Mouse (Mus musculus) heart, postnatal 14 days (tissue): ENCODE measurements around the gene Cdc42bpa. TPM values are rescaled to one million over a fixed set of nuclear protein-coding genes. Genes with fewer than 3 reads are reported as not detected.
A peak's percentile ranks its signal among the peaks of the same experiment; 100 is the strongest.

Source experiments
- DNase-seq, 2 experiments: peaks; one replicate each; pipeline ENCODE4 v3.0.0; 2021 to 2022
- intact Hi-C: fragments of 180-260 bp; cut with DNase I; formaldehyde crosslinking; loops from one replicate; pipeline ENCODE4 v1.15.1; 2025
- total RNA-seq, 2 experiments: library from RNA; stranded (reverse); gene quantifications; 2 replicates each; pipeline ENCODE4 v1.2.3; 2021

Gene Cdc42bpa
- total RNA-seq, 2 experiments from 2014 or later = 43.0 to 47.2 TPM

DNA sequence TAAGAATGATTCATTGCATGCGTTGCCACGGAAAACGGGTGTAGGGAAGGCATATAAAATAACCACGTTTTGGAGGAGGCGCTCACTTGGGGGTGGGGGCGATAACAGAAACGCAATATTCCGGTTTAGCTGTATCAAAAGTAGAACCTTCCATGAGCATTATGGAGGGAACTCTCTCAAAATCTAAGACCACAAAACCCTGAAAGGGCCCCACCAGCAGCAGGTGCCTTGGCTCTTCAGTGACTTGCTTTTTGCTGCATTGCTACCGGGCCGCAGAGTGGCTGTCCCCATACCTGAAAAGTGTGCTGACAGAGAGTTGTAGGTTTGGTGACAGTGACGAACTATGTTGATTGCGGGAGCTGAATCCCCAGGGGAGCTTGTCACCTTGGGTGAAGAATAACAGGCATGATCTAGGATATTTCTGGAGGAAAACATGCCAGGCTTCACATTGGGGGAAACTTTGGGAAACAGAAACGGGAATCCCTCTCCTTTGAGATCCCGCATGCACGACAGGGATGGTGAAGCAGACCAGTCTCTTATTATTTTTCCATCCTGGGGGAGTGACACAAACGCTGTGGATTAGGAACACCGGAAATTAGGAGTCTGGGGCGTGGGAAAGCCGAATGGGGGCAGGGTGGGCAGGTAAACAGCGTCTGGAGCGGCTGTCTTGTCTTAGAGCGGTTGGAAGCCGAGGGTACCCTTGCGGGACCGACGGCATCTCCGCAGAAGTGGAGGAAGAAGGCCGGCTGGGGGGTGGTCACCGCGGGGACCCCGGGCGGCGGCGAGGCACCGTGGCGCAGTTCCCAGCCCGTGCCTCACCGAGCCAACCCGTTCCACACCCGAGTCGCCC lies 1.2 kb upstream of the Cdc42bpa start:
- intact Hi-C loops = loop anchor here (5.0 kb wide), 2 partner anchors 68 to 97 kb away; no protein-coding TSS in a partner anchor
- DNase-seq = peak in 1 of 2 experiments; percentile 33

GRCm38 (mm10) chr1:179960543-179960876 lies 238 bp downstream of the Cdc42bpa start:
- intact Hi-C loops = no loop called here
- no peak for DNase-seq

- intact Hi-C loops = no loop called here
Measured at GRCm38 (mm10) chr1:179960882-179961698, 818 bp downstream of the Cdc42bpa start.

DNA sequence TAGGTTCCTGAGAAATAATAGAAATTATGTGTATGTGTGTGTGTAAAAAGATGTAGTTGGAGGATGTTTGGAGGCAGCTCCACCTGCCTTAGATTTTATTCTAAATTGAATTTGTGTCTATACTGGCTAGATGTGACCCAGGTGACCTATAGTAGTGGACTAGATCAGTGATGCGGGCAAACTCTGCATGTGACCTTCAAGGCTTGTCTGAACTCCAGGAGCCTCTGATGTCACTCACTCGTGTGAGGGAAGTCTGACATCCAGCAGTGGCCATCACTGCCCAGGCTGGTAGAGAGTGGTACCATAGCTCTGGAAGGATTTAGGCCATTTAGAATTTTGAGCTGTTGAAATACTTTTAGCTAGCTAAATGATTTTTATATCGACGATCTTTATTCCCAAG lies 1.5 kb downstream of the Cdc42bpa start:
- intact Hi-C loops = no loop called here
- no peak for DNase-seq

More at GRCm38 (mm10) chr1:179960882-179961698, 818 bp downstream of the Cdc42bpa start:
- no peak for DNase-seq

DNA sequence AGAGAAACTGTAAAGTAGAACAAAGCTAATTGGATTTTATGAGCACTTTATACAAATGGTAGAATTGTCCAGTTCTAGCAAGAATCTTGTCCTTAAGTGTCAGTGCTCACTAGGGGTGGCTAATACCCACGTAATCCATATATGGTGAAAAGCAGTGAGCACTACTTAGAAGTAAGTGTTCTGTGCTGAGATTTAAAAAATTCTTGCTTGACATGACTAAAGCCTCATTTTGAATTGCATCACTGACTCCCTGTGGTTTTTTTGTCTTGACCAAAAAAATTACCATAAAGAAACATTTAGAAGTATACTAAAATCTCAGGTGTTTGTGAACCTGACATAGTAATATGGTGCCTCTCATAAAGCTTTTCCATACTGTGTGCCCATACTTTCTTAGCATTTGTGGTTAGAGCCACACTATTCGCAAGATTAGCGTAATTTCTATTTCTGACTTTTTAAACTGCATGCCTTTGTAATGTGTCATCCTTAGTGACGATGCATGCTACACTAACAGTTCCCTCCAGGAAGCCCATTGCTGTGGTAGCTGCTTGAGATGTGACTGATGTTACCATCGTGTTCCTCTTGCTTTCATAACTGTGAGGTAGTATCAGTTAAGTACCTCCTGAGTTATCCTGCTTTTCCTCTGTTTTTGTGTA lies 9.6 kb downstream of the Cdc42bpa start:
- no peak for DNase-seq
- intact Hi-C loops = no loop called here

GRCm38 (mm10) chr1:179975021-179975420 lies 14.7 kb downstream of the Cdc42bpa start:
- no peak for DNase-seq
- intact Hi-C loops = no loop called here

DNA sequence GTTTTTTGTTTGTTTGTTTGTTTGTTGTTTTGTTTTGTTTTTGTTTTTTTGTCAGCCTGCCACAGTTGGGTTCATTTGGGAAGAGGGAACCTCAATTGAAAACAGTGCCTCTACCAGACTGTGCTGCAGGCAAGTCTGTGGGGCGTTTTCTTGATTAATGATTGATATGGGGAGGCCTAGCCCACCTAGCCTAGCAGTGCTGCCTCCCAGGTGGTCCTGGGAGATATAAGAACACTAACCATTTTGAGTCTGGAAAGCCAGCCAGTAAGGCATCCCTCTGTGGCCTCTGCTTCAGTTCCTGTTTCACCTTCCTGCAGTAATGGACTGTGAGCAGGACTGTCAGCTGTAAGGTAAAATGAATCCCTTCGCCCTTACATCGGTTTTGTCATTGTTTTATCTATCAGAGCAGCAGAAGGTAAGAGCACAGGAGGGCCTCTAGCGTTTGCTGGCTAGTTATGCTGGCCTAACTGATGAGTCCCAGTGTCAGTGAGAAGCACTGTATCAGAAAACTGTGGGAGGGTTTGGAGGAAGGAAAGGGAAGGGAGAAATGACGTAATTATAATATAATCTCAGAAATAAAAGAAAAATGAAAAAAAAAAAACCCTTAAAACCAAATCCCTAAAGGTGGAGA lies 15.5 kb downstream of the Cdc42bpa start:
- DNase-seq = no peak
- intact Hi-C loops = no loop called here

DNA sequence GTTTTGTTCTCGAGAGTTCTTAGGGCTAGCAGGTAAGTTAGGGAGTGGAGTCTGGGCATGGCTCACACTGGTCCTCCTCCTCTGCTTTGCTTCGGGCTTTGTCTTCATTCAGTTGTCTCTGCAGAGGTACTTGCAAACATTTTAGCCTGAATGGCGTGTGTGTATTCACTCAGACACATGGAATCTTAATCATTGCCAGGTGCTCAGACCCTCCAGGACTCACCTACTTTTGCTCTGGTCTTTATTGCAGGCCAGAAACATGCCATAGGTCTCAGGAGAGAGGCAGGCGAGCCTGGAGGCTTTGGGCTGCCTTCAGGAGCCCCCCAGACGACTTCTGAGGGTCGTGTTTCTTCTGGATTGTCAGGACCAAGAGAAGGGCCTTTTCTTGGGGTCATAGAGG lies 17.2 kb downstream of the Cdc42bpa start:
- intact Hi-C loops = no loop called here
- DNase-seq = no peak

DNA sequence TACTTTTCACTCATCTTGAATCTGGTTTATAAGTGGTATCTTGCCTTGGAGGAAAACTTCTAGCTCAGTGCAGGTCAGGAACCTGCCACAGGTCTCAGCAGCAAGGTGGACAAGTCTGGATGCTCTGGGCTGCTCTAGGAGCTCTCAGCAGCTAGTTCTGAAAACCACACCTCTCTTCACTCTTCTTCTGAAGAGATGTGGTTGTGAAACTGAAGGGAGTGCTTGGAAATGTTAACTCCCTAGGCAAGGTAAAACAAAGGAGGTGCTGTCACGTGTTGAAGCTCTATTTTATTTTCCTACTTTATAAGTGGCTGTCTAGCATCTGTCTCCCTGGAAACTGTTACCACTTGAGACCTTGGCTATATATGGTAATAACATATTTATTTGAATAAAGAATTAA lies 18.5 kb downstream of the Cdc42bpa start:
- no peak for DNase-seq
- intact Hi-C loops = no loop called here

GRCm38 (mm10) chr1:179981680-179982079 lies 21.4 kb downstream of the Cdc42bpa start:
- DNase-seq = no peak
- intact Hi-C loops = no loop called here

DNA sequence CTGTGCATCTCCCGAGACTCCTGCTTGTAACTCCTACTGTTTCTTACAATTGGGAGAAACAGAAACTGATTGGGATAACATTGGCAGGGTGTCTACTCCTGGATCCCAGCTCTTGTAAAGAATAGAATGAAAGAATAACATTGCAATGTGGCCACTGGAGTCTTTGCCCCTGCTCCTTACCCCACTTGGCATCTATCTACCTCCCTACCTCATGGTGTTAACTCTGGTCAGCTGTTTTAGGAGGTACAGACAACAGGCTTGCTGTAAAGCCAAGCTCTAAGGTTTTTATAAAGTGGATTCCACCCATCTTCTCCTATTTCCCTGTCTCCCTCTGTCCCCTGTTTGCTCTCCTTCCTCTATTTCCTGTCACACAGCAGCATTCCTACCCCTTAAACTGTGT lies 21.9 kb downstream of the Cdc42bpa start:
- intact Hi-C loops = no loop called here
- DNase-seq = no peak

DNA sequence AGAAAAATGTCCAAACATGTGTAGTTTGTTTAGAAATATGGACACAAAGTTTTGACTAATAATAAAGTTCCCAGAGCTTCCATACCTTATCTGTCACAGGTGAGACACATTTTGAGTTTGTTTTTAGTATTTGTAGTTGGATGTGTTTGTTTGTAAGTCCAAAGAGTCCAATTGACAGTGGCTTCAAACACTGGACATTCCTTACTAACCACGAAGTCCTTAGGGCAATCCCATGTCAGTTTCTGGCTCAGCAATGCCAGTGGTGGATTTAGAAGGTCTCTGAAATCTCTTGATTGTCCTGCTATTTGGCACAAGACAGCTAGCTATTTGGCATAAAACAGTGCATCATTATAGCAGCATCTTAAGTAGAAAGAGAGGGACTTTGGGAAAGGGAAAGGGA lies 22.7 kb downstream of the Cdc42bpa start:
- intact Hi-C loops = no loop called here
- no peak for DNase-seq

DNA sequence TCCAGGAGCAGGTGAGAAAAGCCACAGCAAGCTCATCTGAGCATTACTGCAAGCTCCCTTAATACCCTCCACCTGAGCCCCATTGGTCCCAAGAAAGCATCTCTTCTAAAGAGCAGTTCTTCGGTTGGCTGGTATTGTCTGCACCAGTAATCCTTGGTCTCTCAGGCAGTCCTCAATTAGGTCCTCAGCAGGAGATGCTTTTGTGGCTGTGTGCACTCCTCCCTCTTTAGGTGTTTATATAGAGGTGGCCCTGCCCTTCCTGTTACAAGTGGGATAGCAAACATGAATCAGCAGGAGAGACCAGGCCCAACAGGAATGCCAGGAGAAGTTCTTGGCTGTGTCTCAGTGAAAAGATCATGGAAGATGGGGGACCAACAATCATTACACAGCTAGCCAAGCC lies 23.9 kb downstream of the Cdc42bpa start:
- no peak for DNase-seq
- intact Hi-C loops = no loop called here

- intact Hi-C loops = no loop called here
- DNase-seq = no peak
Measured at GRCm38 (mm10) chr1:179991660-179992235, 31.5 kb downstream of the Cdc42bpa start.

DNA sequence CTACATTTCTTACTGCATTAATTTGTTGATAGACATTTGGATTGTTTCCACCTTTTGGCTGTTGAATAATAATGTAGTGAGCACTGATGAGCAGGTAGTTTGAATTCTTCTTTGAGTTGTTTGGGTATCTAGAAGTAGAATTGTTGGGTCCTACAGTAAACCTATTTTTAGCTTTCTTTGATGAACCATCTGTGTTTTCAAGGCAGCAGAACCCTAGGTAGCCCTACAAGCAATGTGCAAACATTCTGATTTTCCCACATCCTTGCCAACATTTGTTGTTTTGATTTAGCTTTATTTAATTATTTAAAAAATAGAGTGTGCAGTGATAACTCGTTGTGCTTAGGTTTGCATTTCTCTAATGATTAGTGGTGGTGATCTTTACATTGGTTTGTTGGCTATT lies 32.0 kb downstream of the Cdc42bpa start:
- DNase-seq = no peak
- intact Hi-C loops = no loop called here

- DNase-seq = no peak
- intact Hi-C loops = no loop called here
Measured at GRCm38 (mm10) chr1:180008057-180008456, 47.8 kb downstream of the Cdc42bpa start.

DNA sequence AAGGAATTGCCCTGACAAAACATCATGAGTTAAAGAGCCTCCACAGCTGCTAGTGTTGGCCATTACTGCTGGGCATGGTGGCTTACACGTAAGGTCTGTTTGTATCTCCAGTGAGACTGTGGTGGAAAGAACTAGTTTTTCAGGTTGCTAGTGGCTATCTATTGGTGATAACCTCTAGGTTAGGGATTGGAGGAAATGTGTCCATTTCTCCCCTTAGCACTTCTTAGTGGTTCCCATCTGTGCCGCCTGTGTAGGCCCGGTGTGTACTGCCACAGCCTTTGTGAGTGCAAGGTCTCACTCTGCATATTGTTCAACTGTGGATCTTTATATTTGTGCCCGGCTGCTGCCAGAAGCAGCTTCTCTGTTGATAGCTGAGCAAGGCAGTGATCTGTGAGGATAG lies 53.2 kb downstream of the Cdc42bpa start:
- no peak for DNase-seq
- intact Hi-C loops = no loop called here

DNA sequence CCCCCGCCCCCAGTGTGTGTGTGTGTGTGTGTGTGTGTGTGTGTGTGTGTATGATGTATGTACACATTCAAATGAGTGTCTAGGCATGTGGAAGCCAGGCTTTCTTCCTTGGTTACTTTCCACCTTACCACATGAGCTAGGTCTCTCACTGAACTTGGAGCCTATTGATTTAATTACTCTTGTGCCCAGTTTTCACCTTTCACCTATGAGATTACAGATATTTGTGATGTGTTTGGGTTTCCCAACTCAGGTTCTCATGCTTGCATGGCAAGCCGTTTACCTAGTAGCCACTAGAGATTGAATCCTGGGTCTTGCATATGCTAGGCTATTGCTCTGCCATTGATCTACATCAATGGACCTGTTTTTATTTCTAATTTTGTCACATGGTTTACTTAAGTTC lies 57.9 kb downstream of the Cdc42bpa start:
- no peak for DNase-seq
- intact Hi-C loops = no loop called here

GRCm38 (mm10) chr1:180021463-180022296 lies 61.4 kb downstream of the Cdc42bpa start:
- intact Hi-C loops = no loop called here

GRCm38 (mm10) chr1:180023512-180023911 lies 63.2 kb downstream of the Cdc42bpa start:
- intact Hi-C loops = no loop called here

More at GRCm38 (mm10) chr1:180021463-180022296, 61.4 kb downstream of the Cdc42bpa start:
- DNase-seq = no peak

More at GRCm38 (mm10) chr1:180023512-180023911, 63.2 kb downstream of the Cdc42bpa start:
- no peak for DNase-seq
